Mouse (Mus musculus): Measurements from ENCODE around the gene Flt3l.
A peak's percentile ranks its signal among the peaks of the same experiment; 100 is the strongest.
"Not testable (repeated sequence)": the region's sequence is repeated elsewhere in the genome, so short reads cannot be mapped to it uniquely, and the experiment has no call there.

The Flt3l gene

DNA sequence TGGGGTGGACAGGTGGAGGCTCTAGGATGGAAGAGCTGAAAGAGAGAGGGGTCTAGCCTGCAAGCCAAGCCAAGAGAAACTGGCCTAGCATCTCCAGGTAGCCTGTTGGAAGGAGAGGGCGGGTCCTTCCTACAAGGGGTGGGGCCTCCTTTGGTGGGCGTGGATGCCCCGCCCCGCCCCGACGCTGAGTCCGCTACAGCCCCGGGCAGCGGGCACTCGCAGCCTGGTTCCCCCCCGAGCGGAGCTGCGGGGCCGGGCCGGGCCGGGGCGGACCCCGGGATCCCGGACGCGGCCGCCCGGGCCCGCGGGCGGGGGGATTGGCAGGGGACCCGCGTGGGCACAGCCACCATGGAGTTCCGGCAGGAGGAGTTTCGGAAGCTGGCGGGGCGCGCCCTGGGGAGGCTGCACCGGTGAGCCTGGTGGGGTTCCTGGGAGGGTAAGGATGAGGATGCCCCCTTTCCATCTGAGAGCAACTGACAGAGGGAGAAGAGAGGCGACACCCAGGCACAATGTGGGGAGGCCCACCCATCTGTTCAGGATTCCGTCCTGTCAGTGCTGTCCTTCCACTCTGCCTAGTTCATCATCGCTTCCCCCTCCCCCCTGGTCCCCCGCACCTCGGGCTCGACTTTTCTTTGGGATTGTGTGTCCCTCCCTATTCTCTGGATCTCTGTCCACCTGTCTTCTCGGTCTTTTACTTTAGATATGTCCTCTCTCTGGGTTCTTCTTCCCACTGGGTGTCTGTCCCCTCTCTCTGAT lies 27.7 kb upstream of the Flt3l start, which contains the start of gene Slc17a7:
Gene Slc17a7, plus strand, starts transcription at position 215 of the 756 bp plus-strand sequence.
- no peak for DNase-seq (ENCODE audit: low spot score in 2 of 2)

DNA sequence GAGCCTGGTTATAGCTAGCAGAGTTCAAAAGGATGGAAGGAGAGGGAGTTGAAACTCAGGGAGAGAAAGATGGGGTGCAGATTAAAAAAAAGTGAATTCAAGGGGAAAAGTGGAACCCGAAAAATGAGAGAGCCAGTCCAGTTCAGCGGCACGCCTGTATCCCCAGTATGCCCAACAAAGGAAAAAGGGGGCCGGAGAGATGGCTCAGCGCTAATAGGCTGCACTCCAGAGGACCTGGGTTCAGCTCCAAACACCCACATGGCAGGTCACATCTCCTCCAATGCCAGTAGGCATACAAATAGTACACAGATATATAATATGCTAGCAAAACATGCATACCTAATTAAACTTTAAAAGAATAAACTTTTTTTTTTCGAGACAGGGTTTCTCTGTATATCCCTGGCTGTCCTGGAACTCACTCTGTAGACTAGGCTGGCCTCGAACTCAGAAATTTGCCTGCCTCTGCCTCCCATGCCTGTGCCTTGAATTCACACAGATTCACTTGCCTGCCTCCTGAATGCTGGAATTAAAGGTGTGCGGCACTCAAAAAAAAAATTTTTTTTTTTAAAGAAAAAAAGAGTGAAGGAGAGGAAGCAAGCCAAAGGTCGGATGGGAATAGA lies 26.9 kb upstream of the Flt3l start:
- DNase-seq (ENCODE audit: low spot score in 2 of 2) = no peak

DNA sequence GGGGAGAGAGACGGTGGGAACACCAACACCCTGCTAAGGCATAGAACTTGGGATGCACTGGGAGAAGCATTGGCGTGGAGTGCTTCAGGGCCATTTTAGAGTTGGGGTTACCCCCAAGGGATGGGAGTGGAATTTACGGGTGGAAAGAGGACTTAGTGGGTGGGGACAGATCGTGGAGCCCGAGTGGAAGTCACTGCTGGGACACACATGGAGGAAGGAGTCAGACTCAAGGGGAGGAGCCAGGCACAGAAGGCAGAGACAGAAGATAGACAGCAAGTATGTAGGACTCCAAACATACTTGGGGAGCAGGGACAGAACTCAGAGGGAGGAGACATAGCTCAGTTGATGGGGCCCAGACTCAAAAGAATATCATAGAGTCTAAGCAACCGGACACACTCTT lies 26.3 kb upstream of the Flt3l start:
- no peak for DNase-seq (ENCODE audit: low spot score in 2 of 2)

DNA sequence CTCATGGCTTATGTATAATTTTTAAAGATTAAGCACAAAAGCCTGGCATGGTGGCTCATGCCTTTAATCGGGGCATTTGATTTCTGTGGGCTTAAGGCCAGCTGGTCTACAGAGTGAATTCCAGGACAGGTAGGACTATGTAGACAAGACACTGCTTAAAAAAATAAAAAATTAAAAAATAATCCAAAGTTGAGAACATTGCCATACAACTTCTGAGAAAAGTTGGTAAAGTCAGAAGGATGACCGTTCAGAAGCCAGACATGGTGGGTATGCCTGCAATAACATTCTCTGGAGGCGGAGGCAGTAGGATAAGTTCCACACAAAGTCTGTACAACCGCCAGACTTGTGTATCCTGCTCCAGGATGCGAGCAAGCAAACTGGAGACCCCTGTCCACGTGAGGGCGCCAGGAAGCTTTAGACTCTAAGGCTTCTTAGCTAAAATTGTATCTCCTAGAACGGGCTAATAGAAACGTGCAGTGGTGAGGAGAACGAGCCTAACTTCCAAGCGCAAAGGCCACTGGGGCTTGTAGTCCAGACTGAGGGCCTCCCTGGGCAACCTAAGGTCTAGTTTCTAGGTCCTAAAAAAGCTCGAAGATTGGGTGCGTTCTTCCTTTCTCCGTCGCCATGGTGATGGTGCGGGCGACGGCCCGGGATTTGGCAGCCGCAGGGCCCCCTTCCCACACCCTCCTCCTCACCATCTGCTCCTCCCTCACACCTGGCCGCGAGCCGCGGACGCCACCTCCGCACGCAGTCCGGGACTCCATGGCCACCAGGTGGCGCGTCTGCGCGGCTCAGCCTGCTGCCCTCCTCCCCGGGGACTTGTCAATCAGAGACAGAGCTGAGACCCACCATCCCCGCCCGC lies 25.6 kb upstream of the Flt3l start:
- peak; percentile 82 to 91 for DNase-seq (ENCODE audit: low spot score in 2 of 2)

DNA sequence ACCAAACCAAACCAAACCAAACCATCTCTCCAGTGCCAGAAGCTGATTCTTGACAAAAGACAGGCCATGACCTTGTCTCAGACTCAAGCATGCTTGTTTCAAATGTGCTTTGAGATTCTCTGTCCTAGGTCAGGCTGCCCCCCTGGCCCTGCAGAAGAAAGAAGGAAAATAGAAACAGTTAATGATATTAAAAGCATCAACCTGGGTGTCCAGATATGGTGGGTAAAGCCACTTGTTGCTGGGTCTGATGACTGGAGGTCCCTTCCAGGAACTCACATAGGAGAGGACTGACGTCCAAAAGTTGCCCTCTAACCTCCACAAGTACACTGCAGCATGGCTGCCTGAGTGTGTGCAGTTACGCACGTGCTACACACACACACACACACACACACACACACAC lies 24.6 kb upstream of the Flt3l start:
- no peak for DNase-seq (ENCODE audit: low spot score in 2 of 2)

DNA sequence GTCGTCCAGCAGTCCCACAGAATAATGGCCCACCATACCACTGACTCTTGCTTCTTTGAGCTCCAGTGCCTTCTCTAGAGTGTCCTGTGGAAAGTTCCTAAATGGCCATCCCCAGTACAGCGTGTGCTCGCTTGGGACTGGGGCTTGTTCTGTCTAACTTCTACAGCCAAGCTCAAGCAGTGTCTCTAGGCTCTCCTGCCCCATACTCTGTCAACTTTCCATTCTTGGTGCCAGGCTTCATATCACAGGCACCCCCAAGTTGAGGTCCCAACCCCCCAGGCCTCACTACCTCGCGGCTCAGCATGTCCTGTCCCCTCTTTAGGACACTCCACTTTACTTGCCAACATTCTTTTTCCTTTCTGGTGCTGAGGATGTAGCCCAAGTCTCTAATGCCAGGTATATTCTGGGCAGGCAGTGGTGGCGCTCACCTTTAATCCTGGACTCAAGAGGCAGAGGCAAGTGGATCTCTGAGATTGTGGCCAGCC lies 24.1 kb upstream of the Flt3l start:
- DNase-seq (ENCODE audit: low spot score in 2 of 2) = no peak

DNA sequence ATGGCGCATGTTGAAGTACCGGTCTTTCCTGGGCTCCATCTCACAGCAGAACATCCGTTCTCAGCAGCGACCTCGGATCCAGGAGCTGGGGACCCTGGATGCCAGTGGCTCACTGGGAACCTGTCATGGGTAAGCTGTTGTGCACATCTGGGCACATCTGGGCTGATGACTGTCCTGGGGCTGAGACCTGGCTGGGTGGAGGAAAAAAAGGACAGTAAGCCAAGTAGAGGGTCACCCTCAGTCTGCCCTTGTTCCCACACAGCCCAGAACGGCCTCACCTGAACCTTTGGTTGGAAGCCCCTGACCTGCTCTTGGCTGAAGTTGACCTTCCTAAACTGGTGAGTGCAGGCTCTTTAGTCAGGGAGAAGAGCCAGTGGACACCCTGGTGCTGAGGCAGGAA lies 22.8 kb upstream of the Flt3l start:
- no peak for DNase-seq (ENCODE audit: low spot score in 2 of 2)

DNA sequence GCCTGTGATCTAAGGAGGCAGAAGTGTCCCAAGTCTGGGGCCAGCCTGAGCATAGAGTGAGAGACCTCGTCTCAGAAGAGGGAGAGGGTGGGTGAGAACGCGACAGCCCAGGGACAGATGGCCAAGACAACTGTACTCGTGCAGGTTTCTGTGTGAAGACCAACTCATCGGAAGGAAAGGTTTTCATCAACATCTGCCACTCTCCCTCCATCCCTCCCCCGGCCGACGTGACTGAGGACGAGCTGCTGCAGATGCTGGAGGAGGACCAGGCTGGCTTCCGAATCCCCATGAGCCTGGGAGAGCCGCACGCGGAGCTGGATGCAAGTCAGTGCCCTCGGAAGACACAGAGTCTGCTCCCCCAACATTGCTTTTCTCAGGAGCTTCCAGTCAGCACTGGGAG lies 21.2 kb upstream of the Flt3l start:
- no peak for DNase-seq (ENCODE audit: low spot score in 2 of 2)

DNA sequence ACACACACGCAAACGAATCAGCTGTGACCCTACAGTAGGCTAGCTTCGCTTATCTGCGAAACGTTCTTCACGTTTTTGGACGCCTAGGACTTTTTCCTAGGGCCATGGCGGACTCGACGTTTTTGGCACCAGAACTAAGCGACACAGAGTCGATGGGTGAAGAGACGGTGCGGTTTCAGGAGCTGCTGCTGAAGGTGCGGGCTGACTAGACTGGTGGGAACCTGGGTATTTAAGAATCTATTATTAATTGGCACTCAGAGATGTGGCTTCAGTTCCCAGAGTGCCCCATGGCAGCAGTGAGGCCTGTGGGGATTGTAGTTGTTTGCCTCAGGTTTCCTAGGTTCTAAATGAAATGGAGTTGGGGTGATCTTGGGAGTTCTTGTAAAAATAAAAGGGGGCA lies 20.0 kb upstream of the Flt3l start:
- no peak for DNase-seq (ENCODE audit: low spot score in 2 of 2)

DNA sequence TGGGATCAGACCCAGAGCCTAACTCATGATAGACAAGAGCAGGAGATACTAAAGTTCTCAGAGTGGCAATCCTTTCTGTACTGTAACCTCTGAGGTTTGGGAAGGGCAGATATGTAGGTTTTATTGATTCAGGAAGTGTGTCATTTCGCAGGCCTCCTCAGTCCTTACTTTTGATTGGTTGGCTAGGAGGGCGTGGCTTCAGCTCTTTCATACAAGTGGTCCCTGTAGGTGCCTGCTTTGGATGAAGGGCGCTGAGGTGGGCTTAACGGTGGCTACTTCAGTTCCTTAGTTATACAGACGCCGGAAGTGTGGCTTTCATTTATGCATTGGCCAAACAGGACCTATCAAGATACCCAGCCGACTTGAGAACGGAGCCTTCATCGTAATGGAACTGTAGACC lies 19.4 kb upstream of the Flt3l start:
- no peak for DNase-seq (ENCODE audit: low spot score in 2 of 2)

DNA sequence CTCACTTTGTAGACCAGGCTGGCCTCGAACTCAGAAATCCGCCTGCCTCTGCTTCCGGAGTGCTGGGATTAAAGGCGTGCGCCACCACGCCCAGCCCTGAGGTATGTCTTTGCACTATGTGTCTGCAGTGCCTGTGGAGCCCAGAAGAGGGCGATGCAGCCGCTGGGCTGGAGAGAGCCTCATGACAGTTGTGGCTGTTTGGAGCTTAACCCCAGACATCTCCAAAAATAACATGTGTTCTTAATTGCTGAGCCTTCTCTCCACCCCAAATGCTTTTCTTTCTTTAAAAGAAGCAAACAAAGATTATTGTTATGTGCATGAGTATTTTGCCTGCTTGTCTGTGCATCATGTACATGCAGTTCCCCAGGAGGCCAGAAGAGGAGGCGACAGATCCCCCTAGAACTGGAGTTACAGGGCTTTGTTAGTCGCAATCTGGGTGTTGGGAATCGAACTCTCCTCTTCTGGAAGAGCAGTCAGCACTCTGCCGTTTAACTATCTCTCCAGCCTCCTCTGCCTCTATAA lies 18.8 kb upstream of the Flt3l start:
- peak; percentile 57 to 74 for DNase-seq (ENCODE audit: low spot score in 2 of 2)

DNA sequence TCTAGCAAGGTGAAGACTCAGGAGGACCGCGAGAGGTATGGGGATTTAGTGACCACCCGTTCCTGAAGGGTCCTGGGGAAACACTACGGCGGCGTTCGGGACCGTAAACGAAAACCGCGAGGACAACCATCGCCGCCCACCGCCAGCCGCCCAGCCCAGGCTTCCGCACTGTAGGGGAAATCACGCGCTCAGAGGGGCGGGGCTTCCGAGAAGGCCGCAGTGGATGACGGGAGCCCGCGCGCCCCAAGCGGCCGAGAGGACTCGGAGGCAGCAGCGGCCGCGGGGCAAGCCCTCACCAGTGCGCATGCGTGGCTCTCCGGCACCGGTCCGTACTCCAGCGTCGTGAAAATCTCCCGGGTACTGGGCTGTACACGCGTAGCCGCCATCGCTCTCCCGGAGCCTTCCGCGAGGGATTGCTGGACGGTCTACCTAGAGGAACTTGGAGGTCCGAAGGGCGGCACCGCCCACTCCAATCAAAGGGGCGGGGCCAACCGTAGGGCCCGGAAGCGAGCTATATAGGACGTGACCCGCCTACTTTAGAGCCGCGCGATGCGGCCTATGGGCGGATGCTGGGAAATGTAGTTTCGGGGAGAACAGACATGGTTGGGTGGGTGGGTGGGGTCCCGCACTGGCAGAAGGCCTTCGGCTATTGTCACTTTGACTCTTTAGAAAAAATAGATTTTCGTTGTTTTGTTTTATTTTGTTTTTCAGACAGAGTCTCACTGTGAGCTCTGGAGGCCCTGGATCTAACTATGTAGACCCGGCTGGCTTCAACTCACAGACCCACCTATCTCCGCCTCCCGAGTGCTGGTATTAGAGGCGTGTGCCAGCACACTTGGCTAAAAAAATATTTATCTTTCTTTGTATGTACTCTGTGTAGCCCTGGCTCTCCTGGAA lies 18.1 kb upstream of the Flt3l start, which contains the start of the genes Pih1d1 and Aldh16a1:
Gene Pih1d1, plus strand, starts transcription at position 208 of the 897 bp plus-strand sequence.
Gene Aldh16a1, minus strand, starts transcription at position 489 of the 897 bp plus-strand sequence.
- DNase-seq (ENCODE audit: low spot score in 2 of 2) = peak; percentile 96 to 97

DNA sequence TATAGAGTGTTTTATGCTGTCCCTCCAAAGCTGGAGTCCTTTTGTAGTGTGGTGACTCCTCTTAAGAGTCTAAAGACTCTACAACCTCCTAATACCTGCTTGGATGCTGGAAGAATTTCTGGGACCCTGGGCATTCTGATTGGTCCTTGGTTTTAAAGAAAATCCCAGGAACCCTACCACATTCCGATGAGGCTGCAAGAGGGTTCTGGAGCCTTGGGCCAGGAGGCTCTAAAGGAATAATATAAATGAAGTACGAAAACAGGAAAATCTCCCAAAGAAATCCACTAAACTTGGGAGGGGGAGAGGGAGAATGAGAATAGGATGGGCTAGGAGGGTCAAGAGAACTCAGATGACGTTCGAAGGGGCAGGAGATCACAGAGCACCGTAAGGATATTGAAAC lies 17.4 kb upstream of the Flt3l start:
- no peak for DNase-seq (ENCODE audit: low spot score in 2 of 2)

DNA sequence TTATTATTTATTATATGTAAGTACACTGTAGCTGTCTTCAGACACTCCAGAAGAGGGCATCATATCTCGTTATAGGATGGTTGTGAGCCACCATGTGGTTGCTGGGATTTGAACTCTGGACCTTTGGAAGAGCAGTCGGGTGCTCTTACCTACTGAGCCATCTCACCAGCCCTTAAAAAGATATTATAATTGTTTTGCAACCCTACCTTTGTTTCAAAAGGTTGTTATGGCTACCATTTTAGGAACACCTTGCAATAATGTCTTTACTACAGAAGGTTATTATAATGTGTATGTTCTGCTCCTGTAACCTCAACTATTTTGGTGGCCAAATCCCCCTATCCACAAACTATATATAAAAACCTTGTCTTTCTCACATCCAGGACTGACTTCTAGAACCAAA lies 16.8 kb upstream of the Flt3l start:
- DNase-seq (ENCODE audit: low spot score in 2 of 2) = not testable (repeated sequence)

DNA sequence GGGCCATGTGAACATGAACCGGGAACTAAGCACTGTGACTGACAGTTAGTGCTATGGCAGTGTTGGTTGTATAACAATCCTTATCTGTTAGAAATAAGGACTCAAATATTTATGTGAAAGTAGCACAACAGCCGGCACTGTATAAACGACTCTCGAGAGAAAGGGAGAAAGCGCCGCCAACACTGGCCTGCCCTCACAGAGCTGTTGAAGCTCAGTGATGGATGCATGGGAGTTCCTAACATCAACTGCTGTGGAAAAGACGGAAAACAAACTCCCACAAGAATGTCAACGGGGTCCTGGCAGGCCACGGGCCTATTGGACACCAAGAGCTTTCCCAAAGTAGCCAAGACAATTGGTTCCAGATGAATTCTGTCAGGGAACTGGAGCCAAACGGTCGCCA lies 15.1 kb upstream of the Flt3l start:
- DNase-seq (ENCODE audit: low spot score in 2 of 2) = no peak

DNA sequence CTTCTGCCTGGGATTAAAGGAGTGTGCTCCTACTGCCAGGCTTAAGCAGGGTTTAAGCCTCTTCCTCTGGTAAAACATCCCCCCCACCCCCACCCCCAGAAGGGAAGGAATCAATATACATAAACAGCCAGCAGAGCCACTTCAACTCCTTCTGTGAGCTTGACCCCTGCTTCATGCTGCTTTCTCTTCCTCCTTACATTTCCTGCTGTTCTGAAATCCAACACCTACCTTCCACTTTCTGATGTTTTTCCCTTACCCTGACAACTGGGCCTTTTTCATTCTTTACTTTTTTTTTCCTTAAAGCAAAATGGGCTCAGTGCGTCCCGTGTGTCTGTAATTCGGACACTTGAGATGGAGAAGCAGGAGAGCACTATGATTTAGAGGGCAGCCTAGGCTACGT lies 14.1 kb upstream of the Flt3l start:
- no peak for DNase-seq (ENCODE audit: low spot score in 2 of 2)

DNA sequence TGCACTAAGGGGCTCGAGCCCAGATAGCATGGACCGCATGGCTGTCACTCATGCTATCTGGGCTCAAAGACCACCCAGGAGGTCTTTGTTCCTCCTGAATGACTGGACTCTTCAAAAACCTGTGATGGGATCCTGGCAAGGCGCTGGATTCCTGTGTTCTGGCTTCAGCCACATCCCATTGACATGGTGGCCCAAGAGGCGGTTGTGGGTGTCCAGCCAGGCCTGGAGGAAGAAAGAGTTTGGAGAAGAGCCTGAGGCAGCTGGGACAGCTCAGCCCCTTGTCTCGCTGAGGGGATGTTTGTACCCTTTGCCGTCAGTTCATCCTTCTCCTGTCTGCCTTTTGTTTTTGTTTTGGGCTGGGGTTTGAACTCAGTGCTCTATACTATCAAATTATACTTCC lies 13.3 kb upstream of the Flt3l start:
- no peak for DNase-seq (ENCODE audit: low spot score in 2 of 2)

DNA sequence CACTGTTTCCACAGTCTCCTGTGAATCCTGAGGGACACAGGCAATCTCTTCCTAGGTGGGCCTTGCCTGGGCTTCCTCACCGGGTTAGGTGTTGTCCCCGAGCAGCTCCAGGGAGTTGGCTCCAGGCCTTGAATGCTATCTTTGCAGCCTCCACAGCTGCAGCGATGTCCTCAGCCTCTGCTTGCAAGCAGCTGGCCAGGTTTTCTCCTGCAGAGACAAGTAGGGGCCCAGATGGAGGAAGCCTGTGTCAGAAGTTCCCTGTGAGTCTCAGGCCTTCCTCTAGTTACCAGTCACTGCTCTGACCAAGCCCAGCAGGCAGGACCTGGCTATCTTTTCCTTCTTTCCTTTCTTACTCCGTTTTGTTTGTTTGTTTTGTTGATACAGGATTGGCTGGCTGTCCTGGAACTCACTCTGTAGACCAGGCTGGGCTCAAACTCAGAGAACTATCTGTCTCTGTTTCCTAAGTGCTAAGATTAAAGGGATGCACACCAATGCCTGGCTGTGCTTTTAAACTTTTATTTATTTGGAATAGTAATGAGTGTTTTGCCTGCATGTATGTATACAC lies 12.4 kb upstream of the Flt3l start:
- no peak for DNase-seq (ENCODE audit: low spot score in 2 of 2)

DNA sequence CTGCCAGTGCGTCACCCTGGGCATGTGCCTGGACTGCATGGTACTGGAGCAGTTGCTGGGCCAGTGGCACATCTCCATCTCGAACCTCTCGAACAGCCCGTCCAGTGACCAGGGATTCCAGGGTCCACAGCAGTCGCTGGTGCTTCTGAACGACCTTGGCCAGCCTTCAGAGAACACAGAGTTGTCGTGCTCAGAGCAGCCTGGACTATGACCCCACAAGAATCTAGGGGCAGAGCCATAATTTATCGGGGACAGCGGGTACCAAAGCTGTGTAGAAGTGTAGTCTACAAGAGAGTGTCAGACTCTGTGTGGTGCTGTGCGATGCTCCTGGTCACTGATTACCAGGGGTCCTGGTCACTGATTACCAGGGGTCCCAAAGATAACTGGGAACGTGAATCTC lies 11.7 kb upstream of the Flt3l start:
- DNase-seq (ENCODE audit: low spot score in 2 of 2) = no peak

DNA sequence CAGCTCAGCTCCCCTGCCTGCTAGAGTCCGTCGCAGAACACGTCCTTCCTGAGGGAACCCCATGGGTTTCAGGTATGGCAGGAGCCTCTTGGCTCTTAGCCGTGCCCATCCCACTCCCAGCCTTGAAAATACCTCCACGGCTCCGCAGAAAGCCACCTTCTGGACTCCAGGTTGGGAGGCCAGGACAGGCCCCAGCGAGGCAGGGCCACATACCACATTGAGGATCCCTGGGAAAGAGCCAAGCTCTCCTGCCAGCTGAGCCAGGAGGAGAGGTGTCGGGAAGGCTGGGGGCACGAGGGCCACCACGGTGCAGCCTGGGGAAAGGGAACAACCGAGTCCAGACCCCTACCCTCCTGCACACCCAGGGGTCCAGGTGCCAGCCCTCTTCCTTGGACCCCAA lies 11.0 kb upstream of the Flt3l start:
- no peak for DNase-seq (ENCODE audit: low spot score in 2 of 2)

DNA sequence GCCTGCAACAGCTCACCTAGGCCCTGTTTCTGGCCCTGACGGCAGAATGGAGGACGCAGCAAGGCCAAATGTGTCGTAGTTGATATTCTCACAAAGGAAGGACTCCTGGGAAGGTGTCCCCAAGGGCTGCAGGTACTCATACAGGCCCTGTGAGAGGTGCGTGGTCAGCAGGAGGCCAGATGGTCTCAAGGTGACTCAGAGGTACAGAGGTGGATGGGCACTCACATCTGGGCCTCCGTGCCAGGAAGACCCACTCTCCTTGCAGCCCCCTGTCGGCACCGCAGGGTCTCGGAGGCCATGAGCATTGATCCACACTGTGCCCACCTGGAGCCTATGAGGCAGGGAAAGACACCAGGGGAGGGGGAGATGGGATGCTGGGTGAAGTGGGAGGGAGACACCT lies 9.2 kb upstream of the Flt3l start:
- DNase-seq (ENCODE audit: low spot score in 2 of 2) = no peak

All from urinary bladder, postnatal 4 days (tissue).